Mouse (Mus musculus) heart, postnatal 0 days (tissue): ENCODE measurements at regions not wholly inside any gene's neighbourhood (a gene's known extent, or its start where the extent isn't known, plus 50 kb on each side); places are given as distances from the start of the nearest gene placed in this dataset.

ENCODE experiments used
- CTCF ChIP-seq: IDR thresholded peaks from 2 replicates; pipeline ENCODE4 v1.5.1; 2016; ENCODE audit warnings: antibody characterized with exemption, control low read depth, low read depth
- EP300 ChIP-seq: IDR thresholded peaks from 2 replicates; pipeline ENCODE4 v1.6.1; 2016; ENCODE audit warnings: antibody characterized with exemption, low read depth

GRCm38 (mm10) chr1:34750061-34751054 lies 92.5 kb downstream of the Fam168b start:
- TF ChIP-seq EP300 (no peak), CTCF (no peak)
